Mouse (Mus musculus) CH12F3 (cell line): ENCODE results near the gene Smyd1.

Experiments used
- in situ Hi-C: fragments of 300-500 bp; cut with MboI; formaldehyde crosslinking; loops from 2 replicates; pipeline ENCODE4 v1.14.3; 2020; ENCODE audit warnings: low sequenced_read_pairs

Smyd1 gene

DNA sequence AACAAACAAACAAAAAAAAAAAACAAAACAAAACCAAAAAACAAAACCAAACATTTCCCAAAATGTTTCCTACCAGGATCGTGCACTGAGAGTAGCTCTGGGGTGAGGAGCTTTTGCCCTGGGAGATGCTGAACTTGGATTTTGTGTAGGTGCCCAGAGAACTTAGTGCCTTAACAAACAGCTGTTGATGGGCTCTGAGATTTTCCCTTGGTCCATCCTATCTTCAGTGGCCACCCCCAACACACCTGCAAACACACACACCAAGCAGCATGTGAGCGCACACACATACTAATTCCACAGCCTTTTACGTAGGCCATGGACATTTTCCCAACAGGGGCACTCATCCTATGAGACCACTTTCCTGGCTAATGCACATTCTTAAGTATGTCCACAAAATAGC, 109.6 kb downstream of the Smyd1 start:
- in situ Hi-C loops, result no loop called here

DNA sequence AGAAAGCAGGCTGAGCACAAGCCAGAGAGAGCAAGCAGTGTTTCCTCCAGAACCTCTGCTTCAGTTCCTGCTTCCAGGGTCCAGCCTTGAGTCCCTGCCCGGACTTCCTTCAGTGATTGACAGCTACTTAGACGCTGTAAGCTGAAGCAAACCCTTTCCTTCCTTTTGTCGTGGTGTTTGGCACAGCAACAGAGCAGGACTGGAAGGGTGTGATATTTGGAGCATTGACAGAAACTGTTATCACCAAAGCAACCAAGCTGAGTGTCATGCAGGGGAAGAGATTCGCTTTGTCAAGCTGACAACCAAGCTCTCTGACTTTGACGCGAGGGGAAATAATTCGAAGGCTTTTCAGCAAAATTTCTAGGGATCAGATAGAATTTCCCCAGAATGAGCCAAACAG, 110.1 kb downstream of the Smyd1 start:
- in situ Hi-C loops, result no loop called here

DNA sequence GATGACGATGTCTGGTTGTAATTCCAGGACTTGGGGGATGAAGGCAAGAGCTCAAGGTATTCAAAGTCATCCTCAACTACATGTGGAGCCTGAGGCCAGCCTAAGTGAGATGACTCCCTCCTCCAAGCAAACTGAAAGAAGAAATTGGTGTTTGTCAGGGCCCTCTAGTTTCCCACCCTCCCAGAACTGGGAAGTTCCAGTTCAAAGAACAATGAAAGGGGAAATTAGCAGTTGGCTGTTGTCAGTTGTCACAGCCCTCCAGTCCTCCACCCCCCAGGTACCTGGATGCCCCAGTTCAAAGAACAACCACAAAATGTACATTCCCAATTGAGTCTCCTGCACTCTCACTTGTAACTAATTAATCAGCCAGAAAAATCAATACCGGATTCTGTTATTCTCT, 113.3 kb downstream of the Smyd1 start:
- in situ Hi-C loops, result no loop called here

DNA sequence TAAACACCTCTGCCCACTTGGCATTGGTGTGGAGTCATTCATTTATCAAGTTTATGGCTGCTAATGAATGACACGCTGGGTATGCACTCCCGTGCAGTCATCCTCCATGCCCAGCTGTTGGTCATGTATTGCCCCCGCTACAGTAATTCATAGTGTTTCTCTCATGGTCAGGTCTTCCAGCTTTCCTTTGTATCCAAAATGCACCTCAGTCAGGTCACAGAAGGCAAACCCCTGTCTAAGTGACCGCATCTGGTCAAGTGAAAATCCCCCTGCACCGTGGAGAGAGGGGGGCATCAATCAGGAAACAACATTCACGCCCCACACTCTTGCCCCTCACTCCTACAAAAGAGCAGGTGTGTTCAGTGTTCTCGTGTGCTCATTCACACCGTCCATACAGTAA, 117.9 kb downstream of the Smyd1 start:
- in situ Hi-C loops, result no loop called here

DNA sequence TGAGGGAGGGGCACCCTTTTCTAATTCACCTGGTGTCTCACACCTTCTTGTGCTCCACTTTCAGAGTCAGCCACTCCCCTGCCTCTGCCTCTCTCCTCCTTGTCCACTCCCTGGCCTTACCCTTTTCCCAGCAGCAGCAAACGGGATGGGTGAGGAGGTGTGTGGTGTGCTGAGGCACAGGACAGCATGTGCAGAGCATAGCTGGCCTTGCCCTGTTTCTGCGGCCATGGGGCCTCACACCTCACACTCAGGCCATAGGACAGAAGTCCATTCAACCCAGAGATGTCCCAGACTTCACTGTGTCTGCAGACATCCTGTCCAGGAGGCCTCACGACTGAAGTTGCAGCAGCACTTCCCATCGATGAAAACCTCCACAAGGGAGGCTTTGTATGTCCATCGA, 118.4 kb downstream of the Smyd1 start:
- in situ Hi-C loops, result no loop called here

DNA sequence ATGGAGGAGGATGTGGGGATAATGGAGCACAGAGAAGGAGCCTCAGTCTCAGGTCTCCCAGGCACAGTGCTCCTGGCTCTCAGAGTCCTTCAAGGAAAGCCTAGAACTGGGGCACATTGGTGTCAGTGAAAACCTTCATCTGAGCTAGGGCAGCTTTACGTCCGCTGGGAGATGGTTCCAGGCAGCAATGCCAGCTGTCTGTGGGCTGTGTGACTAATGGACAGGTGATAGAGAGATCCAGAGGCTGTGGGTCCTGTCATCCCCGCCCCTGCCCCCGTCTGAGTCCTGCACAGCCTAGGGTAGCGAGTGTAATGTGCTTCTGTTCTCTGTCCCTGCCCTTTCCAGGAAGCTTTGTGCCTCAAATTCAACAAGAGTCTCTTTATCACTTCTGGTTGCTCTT, 120.1 kb downstream of the Smyd1 start:
- in situ Hi-C loops, result no loop called here

DNA sequence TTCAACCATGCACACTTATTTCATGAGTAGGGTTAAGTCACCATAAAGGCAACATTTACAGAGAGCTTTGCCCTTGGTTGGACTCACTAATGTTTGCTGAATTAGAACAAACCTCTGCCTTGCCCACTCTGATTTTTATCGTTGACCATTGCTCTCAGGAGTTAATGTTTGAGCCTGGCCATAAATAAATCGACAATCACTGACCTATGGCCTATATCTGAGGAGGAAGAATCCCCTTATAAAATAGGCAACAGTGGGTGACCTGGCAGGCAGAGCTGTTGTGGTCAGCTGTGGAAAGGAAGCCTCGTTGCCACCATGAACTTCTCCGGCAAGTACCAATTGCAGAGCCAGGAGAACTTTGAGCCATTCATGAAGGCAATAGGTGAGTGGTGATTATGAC, 122.4 kb downstream of the Smyd1 start, which contains the start of gene Fabp1:
TSS of gene Fabp1 (plus strand) at position 216 of the 400 bp plus-strand sequence.
- in situ Hi-C loops, result no loop called here

DNA sequence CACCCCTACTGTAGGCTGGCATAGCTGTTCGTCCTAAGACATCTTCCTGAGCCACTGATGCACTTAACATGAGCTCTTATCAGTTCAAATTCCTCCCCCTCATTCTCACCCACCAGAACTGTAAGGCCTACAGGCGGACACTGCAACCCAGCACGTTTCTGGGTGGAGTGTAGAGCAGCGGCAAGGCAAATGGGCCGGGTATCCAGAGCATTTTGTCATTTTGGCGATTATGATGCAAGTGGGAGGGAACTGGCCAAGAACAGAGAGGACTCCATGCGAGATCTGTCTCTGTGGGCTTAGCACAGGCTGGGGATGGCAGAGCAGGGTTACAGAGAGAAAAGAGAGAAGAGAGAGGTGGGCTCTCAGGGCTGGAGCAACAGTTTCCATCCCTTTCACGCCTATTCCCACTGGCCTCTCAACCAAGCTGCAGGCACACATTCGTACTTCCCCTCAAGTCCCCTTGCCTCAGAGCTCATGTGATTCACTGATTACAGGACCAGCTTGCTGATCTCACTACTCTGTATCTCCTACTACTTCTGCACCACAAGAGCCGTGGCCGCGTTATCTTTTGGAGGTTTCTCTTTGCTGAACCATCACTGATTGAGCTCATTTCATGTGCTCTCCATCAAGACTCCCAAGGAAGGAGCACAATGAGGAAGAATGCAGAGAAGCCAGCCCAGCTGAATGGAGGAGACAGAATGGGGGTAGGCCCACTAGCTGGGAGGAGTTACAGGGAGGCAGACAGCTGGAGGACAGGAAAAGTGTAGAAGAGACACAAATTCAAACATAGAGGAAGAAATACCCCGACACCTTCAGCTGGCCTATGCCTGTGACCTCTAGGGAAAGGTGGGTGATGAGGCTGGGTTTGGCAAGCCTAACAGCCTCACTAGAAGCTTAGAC, 124.1 kb downstream of the Smyd1 start:
- in situ Hi-C loops, result no loop called here

DNA sequence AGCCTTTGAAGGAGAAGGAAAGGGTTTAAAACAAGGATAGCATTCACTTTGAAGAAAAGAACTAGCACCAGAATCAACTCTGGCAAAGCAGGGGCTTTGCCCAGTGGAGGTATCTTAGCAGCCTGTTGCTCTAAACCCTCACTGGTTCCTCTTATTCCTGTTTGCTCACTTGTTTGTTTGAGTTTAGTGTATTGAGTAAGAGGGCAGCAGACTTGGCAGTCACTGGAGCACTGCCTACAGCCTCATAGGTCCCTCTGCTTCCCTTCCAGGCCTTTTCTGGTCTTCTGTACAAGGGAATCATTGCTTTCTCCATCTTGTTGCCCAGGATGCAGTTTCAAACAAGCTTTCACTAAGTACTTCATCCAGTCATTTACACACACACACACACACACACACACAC, 125.9 kb downstream of the Smyd1 start:
- in situ Hi-C loops, result no loop called here

DNA sequence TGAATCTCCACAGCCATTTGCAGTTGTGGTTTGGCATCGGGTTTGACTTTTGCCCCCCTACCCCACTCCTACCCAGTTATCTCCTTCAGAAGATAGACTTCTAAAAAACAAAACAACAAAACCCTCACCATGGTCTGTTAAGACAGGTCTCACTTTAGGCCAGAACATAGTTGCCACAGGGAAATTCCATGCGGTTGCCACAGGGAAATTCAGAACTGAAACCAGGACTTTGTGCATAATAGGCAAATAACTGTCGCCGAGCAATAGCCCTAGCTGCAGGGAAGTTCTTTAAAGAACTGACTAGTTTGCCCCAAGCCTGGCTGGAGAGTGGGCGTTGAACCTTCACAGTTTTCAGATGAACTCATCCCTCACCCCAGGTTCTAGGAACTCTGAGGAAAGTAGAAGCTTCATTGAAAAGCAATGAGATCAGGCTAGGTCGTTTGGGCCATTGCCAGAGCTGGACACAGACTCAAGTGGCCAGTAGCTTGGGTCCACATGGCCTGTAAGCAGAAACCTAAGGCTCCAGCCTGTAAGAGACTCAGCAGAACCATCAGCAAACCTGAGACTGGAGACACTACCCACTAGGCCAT, 128.8 kb downstream of the Smyd1 start:
- in situ Hi-C loops, result no loop called here

DNA sequence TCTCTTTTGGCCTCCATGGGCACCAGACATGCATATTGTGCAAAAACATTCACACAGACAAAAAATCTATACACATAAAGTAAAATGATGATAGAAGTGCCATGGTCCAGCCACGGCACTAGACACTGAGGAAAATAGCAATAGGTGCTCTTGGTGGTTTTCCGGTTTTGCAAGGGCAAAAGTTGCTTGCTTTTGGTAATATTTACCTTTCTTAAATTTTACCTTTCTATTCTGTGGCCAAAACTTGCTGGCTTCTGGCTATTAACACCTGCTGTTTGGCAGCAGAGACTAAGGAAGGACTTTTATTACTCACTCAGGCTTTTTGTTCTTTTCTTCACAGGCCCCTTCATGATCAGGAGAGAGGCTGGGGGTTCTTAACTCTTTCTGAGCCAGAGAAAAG, 131.5 kb downstream of the Smyd1 start:
- in situ Hi-C loops, result no loop called here

DNA sequence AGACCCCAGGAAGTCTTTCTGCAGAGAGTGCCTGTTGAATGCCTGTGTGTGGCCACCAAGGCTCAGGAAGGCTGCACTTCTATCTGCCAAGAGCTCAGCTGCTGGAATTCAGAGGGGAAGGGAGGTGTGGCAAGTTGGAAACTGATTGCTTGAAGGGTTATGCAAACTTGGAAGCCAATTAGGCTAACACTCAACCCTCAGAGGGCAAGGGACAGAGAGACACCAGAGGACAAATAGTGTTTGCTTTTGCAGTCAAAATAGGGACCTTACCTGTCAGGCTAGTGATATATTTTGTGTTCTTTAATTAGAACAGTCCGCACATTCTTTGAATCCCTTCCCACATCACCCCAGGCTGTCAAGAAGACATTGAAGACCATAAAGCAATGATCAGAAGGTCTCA, 132.5 kb downstream of the Smyd1 start:
- in situ Hi-C loops, result no loop called here

DNA sequence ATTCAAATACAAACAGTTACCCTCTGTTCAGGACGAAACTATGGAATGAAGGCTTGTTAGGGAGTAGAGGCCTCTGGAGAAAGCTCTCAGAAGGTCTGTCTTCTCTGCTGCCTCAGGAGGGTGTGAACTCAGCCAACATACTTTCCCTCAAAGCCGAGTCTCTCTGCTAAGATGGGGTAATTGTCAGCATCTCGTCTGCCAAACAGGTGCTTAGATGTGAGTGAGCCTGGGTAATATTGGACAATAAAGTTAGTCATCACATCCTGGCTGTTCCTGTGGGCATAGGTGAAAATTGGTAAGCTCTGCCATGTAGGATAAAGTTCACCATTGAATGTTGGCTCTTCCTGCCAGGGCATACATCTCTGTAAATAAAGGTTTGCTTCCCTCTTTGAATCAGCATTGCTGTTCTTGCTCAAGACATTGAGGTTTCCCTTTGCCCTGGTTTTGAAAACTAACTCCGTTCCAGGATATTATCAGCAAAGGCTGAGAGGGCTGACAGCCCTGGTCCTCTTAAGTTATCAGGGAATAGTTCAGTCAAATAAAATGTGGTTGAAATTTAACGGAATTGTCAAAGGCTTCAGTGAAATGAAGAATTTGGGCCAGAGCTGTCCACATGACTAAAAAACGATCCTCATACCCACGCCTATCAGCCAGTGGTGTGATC, 137.0 kb downstream of the Smyd1 start:
- in situ Hi-C loops, result no loop called here

DNA sequence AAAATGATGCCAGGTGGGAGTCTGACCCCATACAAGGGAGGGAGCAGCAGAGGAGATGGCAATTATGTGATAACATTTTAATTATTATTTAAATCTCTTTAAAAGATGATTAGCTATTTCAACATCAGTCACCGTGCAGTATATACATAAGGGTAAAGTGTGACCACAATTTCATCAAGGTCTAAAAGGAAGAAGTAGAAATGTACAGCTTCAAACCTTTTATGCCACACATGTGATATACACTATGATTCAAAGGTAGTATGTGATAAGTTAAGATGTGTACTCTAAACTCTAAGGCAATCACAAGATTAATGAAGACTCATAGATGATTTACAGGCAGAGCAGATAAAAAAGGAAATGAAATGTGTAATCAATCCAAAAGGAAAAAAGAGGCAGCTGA, 141.4 kb downstream of the Smyd1 start:
- in situ Hi-C loops, result no loop called here

DNA sequence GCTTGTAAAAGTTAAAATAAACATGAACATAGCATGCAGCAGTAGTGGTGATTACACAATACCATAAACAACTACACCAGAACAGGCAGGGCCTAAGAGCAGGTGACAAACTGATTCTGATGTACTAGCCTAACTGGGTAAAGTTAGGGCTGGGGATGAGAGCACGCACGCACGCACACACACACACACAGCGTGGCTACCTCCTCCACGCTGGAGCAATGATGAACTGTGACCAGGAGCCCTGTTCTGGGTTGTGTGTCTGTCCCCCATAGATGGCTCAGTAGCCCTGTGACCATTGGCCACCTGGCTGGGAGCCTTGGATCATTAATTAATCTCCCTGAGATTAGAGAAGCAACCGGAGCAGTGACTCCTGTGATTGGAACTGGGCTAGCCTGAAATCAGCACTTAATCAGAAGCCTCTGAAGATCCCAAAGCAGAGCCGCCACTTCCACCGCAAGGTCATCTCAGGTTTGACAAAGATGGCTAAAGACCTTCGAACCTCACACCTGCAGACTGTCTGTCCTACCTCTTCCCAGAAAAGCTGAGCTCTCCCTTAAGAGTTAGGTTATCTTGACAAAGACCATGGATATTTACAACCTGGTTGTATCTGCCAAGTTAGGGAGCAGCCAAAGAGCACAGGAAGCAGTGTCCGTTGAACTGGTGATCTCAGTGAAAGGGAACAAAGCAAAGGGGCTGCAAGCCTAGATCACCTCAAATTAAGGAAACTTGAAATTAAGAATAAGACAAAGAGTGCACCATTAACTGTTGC, 149.0 kb downstream of the Smyd1 start:
- in situ Hi-C loops, result no loop called here

DNA sequence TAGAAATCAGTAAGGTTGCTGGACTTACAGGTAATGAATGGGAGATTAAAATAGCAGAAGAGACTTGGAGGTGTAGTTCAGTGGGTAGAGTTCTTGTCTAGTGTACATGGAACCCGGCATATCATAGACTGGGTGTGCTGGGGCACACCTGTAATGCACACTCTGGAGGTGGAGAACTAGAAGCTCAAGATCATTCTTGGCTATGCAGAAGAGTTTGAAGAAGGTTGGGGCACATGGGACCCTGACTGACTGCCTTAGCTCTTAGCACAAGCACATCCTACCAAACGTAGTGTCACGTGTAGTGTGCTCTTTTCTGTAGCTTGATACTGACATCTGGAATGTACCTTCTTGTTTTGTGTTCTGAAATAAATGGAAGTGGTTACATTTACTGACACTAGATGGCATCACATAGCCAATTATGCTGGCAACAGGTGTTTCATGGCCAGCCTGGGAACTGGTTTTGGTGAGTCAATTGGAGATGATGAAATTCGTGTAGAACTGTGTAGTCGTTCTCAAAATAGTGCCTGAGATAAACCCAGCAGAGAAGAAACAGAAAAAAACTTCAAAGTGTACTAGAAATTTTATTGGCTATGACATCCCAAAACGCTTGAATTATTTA, 155.4 kb downstream of the Smyd1 start:
- in situ Hi-C loops, result no loop called here

DNA sequence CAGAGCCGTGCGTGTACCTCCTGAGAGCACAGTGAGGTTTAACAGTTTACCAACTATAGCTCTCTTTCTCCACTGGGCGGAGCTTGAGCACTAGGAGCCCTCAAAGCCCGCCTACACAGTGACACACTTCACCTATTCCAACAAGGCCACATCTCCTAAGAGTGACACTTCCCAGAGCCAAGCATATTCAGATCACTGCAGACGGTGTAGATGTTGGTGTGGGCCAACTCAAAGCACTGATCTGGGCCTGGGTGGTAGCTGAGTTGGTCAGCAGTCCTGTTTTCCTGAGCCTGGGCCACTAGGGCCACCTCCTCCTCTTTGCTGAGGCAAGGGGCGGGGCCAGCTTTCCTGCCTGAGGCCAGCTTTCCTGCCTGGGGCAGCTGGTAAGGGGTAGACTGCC, 157.6 kb downstream of the Smyd1 start:
- in situ Hi-C loops, result no loop called here
